Mouse (Mus musculus) embryonic facial prominence, embryonic 10.5 days (tissue): ENCODE measurements around the gene Pecam1. TPM values are rescaled to one million over a fixed set of nuclear protein-coding genes. Genes with fewer than 3 reads are reported as not detected.

Experiments used
- DNase-seq: peaks from one replicate; pipeline ENCODE4 v3.0.0-alpha.2; 2017; ENCODE audit warnings: low spot score
- H3K27ac ChIP-seq: fragments of 300-500 bp; sonication (generic); replicated peaks from 2 replicates; pipeline ENCODE4 v1.5.1; 2016; ENCODE audit warnings: mild to moderate bottlenecking
- H3K27me3 ChIP-seq: fragments of 300-500 bp; sonication (generic); replicated peaks from 2 replicates; pipeline ENCODE4 v1.6.1; 2016; ENCODE audit warnings: low read depth, mild to moderate bottlenecking; ENCODE audit not compliant: poor library complexity, severe bottlenecking
- H3K36me3 ChIP-seq: fragments of 300-500 bp; sonication (generic); replicated peaks from 2 replicates; pipeline ENCODE4 v1.6.1; 2016; ENCODE audit warnings: mild to moderate bottlenecking, moderate library complexity
- H3K4me1 ChIP-seq: fragments of 300-500 bp; sonication (generic); 2 replicates; pipeline ENCODE4 v1.6.1; 2016
- H3K4me3 ChIP-seq: fragments of 300-500 bp; sonication (generic); 2 replicates; pipeline ENCODE4 v1.5.1; 2016; ENCODE audit warnings: mild to moderate bottlenecking, moderate library complexity
- H3K9me3 ChIP-seq: fragments of 300-500 bp; sonication (generic); 2 replicates; pipeline ENCODE4 v1.6.1; 2016; ENCODE audit warnings: mild to moderate bottlenecking
- WGBS: fragments of 180-500 bp; shearing (Covaris S2); methylation state at CpG from one replicate; pipeline ENCODE4 v1.1.7; 2016; 5-methylcytosine and 5-hydroxymethylcytosine counted together
- polyA plus RNA-seq: library from polyadenylated mRNA; unstranded; fragments of >200 nt; fragmentation: Nextera tagmentation; extraction: Ambion mirVana; gene quantifications from 2 replicates; pipeline ENCODE4 v1.2.1, GENCODE M21; 2016

The Pecam1 gene
- polyA plus RNA-seq, 1 experiment from 2014 or later, result 20.8 TPM

DNA sequence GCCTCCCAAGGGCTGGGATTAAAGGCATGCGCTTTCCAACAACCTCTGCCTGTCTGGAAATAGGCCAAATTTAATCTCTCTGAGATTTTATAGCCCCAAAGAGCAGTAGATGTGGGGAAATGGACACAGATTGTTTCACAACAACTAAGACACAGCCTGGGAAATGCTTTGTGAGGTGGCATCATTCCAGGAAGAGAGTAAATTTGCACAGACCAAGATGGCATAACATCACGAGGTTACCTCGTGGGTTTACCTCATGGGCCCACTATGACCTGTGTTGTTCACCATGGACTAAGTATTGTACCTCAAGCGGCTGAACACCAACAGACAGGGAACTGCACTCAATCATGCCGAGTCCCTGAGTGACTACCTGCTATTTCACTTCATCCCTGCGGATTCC lies 52.1 kb downstream of the Pecam1 start:
- DNase-seq, result no peak
- Histone ChIP-seq H3K27ac (no peak overlapping the region), H3K27me3 (no peaks in the 10 kb centered on the region), H3K36me3 (no peaks in the 10 kb centered on the region), H3K4me3 (no peak overlapping the region), H3K4me1 (peaks cover 6% of the 10 kb centered on the region; the same call in 1 of the 2 replicates), H3K9me3 (no peaks in the 10 kb centered on the region)
- 91% methylated on average over 6 of the region's 6 CpGs for WGBS

- DNase-seq, result no peak
- no peaks in the 10 kb centered on the region for H3K27me3 ChIP-seq
- H3K27ac ChIP-seq, result no peak overlapping the region
- no peak overlapping the region for H3K4me3 ChIP-seq
- no peaks in the 10 kb centered on the region for H3K4me1 ChIP-seq
- no peaks in the 10 kb centered on the region for H3K36me3 ChIP-seq
- WGBS, result 95% methylated on average over 3 of the region's 3 CpGs
- H3K9me3 ChIP-seq, result no peaks in the 10 kb centered on the region
Observed at GRCm38 (mm10) chr11:106695917-106696316, 54.5 kb downstream of the Pecam1 start.

DNA sequence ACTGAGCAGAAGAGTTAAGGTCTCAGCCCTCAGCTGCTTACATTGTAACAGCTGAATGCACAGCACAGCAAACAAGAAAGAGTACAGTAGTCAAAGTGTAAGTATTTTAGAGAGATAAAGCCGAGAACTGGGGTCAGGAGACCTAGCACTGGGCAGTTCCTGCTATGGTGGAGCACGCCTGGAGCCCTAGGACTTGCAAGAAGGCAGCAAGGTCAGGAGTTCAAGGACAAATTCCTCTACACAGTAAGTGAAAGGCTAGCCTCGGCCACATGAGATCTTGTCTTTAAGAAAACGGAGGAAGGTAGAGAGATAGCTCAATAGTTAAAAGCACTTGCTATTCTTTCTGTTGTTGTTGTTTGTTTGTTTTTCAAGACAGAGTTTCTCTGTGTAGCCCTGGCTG lies 57.5 kb downstream of the Pecam1 start:
- DNase-seq, result no peak
- H3K27me3 ChIP-seq, result no peaks in the 10 kb centered on the region
- H3K36me3 ChIP-seq, result no peaks in the 10 kb centered on the region; the same call in 1 of the 2 replicates
- no peak overlapping the region for H3K27ac ChIP-seq
- no peak overlapping the region for H3K4me3 ChIP-seq
- H3K4me1 ChIP-seq, result no peaks in the 10 kb centered on the region
- no peaks in the 10 kb centered on the region for H3K9me3 ChIP-seq
- WGBS, result 82% methylated on average over 4 of the region's 4 CpGs

DNA sequence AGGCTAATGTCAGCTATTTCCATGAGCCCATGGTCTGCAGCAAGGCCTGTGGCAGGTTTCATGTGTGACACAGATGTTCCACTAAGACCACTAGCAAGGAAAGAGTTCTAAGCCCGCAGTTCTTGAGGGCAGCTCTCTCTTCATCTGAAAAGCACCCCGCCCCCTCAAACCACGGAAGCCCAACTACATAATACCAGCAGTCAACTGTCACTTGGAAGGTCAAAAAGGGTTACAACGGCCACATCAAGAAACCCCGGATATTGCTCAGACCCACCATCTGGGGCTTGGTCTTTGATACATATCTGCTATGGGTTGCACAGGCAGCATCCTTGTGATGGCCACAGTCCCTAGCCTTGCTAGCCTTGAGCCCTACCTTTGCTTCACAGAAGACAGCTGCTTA lies 62.1 kb downstream of the Pecam1 start:
- no peaks in the 10 kb centered on the region for H3K4me1 ChIP-seq
- H3K9me3 ChIP-seq, result no peaks in the 10 kb centered on the region
- H3K27ac ChIP-seq, result no peak overlapping the region
- H3K27me3 ChIP-seq, result no peaks in the 10 kb centered on the region
- H3K36me3 ChIP-seq, result no peaks in the 10 kb centered on the region; the same call in 1 of the 2 replicates
- WGBS, result 86% methylated on average over 5 of the region's 5 CpGs
- no peak overlapping the region for H3K4me3 ChIP-seq
- DNase-seq, result no peak

DNA sequence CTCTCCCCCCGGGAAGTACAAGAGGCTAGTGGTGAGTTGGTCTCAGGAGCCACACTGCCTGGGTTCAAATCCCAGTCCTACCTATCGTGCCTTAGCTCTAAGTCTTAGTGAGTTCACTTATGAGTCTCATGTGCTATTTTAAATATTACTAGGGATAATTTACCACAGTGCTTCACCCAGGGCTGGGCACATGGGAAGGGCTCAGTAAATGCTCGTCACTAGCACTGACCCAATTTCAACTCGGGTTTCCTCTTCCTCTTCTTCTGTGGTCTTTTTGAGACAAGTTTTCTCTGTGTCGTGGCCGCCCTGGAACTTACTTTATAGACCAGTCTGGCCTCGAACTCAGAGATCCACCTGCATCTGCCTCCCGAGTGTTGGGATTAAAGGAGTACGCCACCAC lies 63.1 kb downstream of the Pecam1 start:
- Histone ChIP-seq H3K9me3 (no peaks in the 10 kb centered on the region), H3K27me3 (no peaks in the 10 kb centered on the region), H3K4me3 (no peak overlapping the region), H3K27ac (no peak overlapping the region), H3K36me3 (no peaks in the 10 kb centered on the region; the same call in 1 of the 2 replicates), H3K4me1 (no peaks in the 10 kb centered on the region)
- 88% methylated on average over 9 of the region's 9 CpGs for WGBS
- DNase-seq, result no peak

DNA sequence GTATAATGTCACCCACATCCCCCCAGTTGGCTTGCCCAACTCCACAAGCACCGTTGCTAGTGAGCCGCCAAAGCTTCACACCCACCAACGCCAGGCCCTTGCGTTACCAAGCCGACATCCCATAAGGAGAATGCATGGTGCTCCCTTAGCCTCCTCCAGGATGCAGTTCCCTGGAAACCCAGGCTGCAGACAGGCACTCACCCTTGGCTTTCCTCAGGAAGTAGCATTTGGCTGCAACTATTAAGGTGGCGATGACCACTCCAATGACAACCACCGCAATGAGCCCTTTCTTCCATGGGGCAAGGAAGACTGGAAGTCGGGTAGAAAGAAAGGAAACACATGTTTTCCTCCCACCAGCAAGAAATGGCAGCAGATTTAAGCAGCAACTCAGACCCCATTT lies 66.4 kb downstream of the Pecam1 start:
- no peaks in the 10 kb centered on the region for H3K27me3 ChIP-seq
- no peak overlapping the region for H3K4me3 ChIP-seq
- no peaks in the 10 kb centered on the region for H3K4me1 ChIP-seq
- H3K36me3 ChIP-seq, result no peaks in the 10 kb centered on the region
- H3K9me3 ChIP-seq, result no peaks in the 10 kb centered on the region
- no peak overlapping the region for H3K27ac ChIP-seq
- WGBS, result 93% methylated on average over 8 of the region's 8 CpGs
- DNase-seq, result no peak

DNA sequence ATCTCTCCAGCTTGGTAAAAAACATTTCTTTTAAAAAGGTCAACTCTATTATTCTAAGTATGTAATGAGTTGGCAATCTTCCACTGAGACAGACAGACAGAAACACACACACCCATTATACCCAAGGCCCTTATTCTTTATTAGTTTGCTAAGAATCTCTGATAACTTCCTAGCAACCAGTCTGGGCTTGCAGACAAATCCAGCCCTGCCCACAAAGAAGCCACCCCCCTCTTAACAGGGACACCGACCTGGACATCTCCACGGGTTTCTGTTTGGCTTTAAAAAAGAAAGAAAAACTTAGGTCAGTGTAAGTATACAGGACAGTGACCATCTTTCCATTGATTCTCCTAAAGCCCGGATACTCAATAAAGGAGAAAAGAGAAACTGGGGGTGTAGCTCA lies 67.1 kb downstream of the Pecam1 start:
- DNase-seq, result no peak
- Histone ChIP-seq H3K36me3 (no peaks in the 10 kb centered on the region), H3K4me3 (no peak overlapping the region), H3K27me3 (no peaks in the 10 kb centered on the region), H3K4me1 (no peaks in the 10 kb centered on the region), H3K9me3 (no peaks in the 10 kb centered on the region), H3K27ac (no peak overlapping the region)
- 86% methylated on average over 3 of the region's 3 CpGs for WGBS

- Histone ChIP-seq H3K27me3 (no peaks in the 10 kb centered on the region), H3K4me3 (no peak overlapping the region), H3K27ac (no peak overlapping the region), H3K9me3 (no peaks in the 10 kb centered on the region), H3K36me3 (no peaks in the 10 kb centered on the region), H3K4me1 (no peaks in the 10 kb centered on the region)
- no peak for DNase-seq
- 88% methylated on average over 6 of the region's 6 CpGs for WGBS
Observed at GRCm38 (mm10) chr11:106681138-106681537, 69.3 kb downstream of the Pecam1 start.

- 56% methylated on average over 6 of the region's 6 CpGs for WGBS
- Histone ChIP-seq H3K4me3 (no peak overlapping the region), H3K36me3 (no peaks in the 10 kb centered on the region)
Observed at GRCm38 (mm10) chr11:106679874-106680273, 70.6 kb downstream of the Pecam1 start.

DNA sequence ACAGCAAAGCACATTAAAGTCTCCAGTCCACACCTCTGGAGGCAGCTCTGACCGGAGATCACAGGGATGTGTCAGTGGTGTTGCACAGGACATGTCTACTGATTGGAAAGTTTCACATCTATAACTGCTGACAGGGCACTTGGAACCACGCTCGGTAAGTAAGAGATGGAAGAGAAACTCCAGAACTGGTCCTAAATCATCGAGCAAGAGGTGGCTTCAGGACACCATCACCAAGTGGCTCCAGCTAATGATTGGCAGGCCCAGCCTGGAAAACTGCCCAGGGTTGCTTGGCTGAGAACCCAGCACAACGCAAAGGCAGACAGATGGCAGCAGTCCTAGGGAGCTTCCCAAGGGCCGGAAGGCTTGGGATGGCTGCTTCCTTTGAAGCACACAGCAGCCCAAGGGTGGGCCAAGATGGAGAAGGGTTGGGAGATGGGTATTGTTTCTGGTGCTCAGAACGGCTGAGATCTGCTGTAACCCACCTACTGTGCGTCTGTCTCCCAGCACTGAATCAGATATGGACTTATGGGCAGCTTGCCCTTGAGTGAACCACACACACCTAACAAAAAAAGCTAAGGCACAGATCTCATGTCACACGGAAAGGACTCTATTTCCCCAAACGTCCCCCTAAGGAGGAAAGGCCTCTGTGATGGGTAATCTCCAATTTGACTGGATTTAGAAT lies 72.4 kb downstream of the Pecam1 start:
- DNase-seq, result no peak
- Histone ChIP-seq H3K9me3 (no peaks in the 10 kb centered on the region), H3K4me3 (no peak overlapping the region), H3K36me3 (no peaks in the 10 kb centered on the region), H3K27ac (no peak overlapping the region), H3K4me1 (peaks cover 29% of the 10 kb centered on the region), H3K27me3 (no peaks in the 10 kb centered on the region)
- 86% methylated on average over 10 of the region's 10 CpGs for WGBS

More at GRCm38 (mm10) chr11:106679874-106680273, 70.6 kb downstream of the Pecam1 start:
- Histone ChIP-seq H3K9me3 (no peaks in the 10 kb centered on the region), H3K27ac (no peak overlapping the region), H3K27me3 (no peaks in the 10 kb centered on the region), H3K4me1 (peaks cover 11% of the 10 kb centered on the region)
- DNase-seq, result no peak

DNA sequence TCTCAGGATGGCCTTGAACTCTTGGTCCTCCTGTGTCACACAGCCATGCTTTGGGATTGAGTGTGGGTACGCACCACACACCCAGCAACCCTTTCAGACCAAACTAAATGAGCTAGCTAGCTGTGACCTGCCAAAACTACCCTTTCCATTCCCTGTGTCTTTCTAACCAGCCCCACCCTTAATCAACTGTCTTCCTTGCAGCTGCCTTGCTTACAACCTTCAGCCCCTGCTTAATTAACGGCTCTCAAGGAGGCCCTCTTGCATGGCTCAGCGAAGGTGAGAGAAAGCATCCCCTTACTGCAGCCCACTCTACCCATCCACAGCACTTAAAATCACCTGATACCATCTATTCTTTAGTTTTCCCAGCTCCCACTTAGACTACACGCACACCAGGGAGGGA lies 73.1 kb downstream of the Pecam1 start:
- H3K9me3 ChIP-seq, result no peaks in the 10 kb centered on the region
- H3K4me3 ChIP-seq, result no peak overlapping the region
- H3K4me1 ChIP-seq, result peaks cover 30% of the 10 kb centered on the region
- H3K27me3 ChIP-seq, result no peaks in the 10 kb centered on the region
- no peak for DNase-seq
- 82% methylated on average over 4 of the region's 4 CpGs for WGBS
- no peaks in the 10 kb centered on the region for H3K36me3 ChIP-seq
- H3K27ac ChIP-seq, result no peak overlapping the region; the same call in 1 of the 2 replicates

GRCm38 (mm10) chr11:106675875-106676274 lies 74.6 kb downstream of the Pecam1 start:
- no peaks in the 10 kb centered on the region for H3K27me3 ChIP-seq
- WGBS, result 92% methylated on average over 5 of the region's 5 CpGs
- peaks cover 38% of the 10 kb centered on the region for H3K4me1 ChIP-seq
- no peak overlapping the region; the same call in 1 of the 2 replicates for H3K27ac ChIP-seq
- no peak for DNase-seq
- no peaks in the 10 kb centered on the region for H3K36me3 ChIP-seq
- H3K4me3 ChIP-seq, result no peak overlapping the region
- no peaks in the 10 kb centered on the region for H3K9me3 ChIP-seq

GRCm38 (mm10) chr11:106675201-106675726 lies 75.2 kb downstream of the Pecam1 start:
- Histone ChIP-seq H3K27me3 (no peaks in the 10 kb centered on the region), H3K36me3 (no peaks in the 10 kb centered on the region), H3K4me3 (peak overlapping the region; percentile 37; the same call in 1 of the 2 replicates), H3K27ac (peak overlapping the region; percentile 83), H3K9me3 (no peaks in the 10 kb centered on the region), H3K4me1 (peaks cover 40% of the 10 kb centered on the region)
- 64% methylated on average over 10 of the region's 10 CpGs for WGBS
- no peak for DNase-seq
